Mouse (Mus musculus): ENCODE data around the gene Slc22a1. TPM values are rescaled to one million over a fixed set of nuclear protein-coding genes. Genes with fewer than 3 reads are reported as not detected.

The Slc22a1 gene
- polyA plus RNA-seq, 1 experiment from 2014 or later: 51.0 TPM

GRCm38 (mm10) chr17:12660572-12661260 lies 14.9 kb downstream of the Slc22a1 start:
- Histone ChIP-seq H3K27ac (no peak overlapping the region), H3K36me3 (no peaks in the 10 kb centered on the region), H3K27me3 (0 out of 2 replicates have a peak, but pooled peaks cover 4% of the 10 kb centered on the region), H3K4me1 (replicated peaks) (peaks cover 17% of the 10 kb centered on the region), H3K4me2 (no peak overlapping the region), H3K9ac (no peak overlapping the region), H3K9me3 (replicated peaks) (no peaks in the 10 kb centered on the region), H3K4me3 (no peak overlapping the region)
- WGBS: 64% methylated on average over 13 of the region's 13 CpGs
- ATAC-seq (replicated peaks; ENCODE audit: insufficient number of reproducible peaks, insufficient read depth, low FRiP score, low read depth): peak; percentile 4; the same call in 1 of the 2 replicates

- no peak overlapping the region for H3K4me2 ChIP-seq
- 0 out of 2 replicates have a peak, but pooled peaks cover 4% of the 10 kb centered on the region for H3K27me3 ChIP-seq
- H3K4me1 ChIP-seq (replicated peaks): peaks cover 14% of the 10 kb centered on the region
- 88% methylated on average over 10 of the region's 10 CpGs for WGBS
- no peak overlapping the region for H3K4me3 ChIP-seq
- H3K36me3 ChIP-seq: no peaks in the 10 kb centered on the region
- ATAC-seq (replicated peaks; ENCODE audit: insufficient number of reproducible peaks, insufficient read depth, low FRiP score, low read depth): no peak
- no peaks in the 10 kb centered on the region for H3K9me3 ChIP-seq (replicated peaks)
- no peak overlapping the region for H3K27ac ChIP-seq
- no peak overlapping the region for H3K9ac ChIP-seq
These were observed 16.4 kb downstream of the Slc22a1 start for GRCm38 (mm10) chr17:12659233-12659632.

GRCm38 (mm10) chr17:12658784-12659183 lies 16.8 kb downstream of the Slc22a1 start:
- H3K4me1 ChIP-seq (replicated peaks): peaks cover 10% of the 10 kb centered on the region
- H3K27me3 ChIP-seq: 0 out of 2 replicates have a peak, but pooled peaks cover 4% of the 10 kb centered on the region
- no peaks in the 10 kb centered on the region for H3K9me3 ChIP-seq (replicated peaks)
- H3K9ac ChIP-seq: no peak overlapping the region
- ATAC-seq (replicated peaks; ENCODE audit: insufficient number of reproducible peaks, insufficient read depth, low FRiP score, low read depth): no peak
- H3K4me3 ChIP-seq: no peak overlapping the region
- H3K27ac ChIP-seq: no peak overlapping the region
- no peaks in the 10 kb centered on the region for H3K36me3 ChIP-seq
- WGBS: 81% methylated on average over 7 of the region's 7 CpGs
- no peak overlapping the region for H3K4me2 ChIP-seq

- H3K27me3 ChIP-seq: no peaks in the 10 kb centered on the region
- H3K4me1 ChIP-seq (replicated peaks): peaks cover 18% of the 10 kb centered on the region
- ATAC-seq (replicated peaks; ENCODE audit: insufficient number of reproducible peaks, insufficient read depth, low FRiP score, low read depth): no peak
- 70% methylated on average over 7 of the region's 7 CpGs for WGBS
- H3K4me3 ChIP-seq: no peak overlapping the region
- H3K9me3 ChIP-seq (replicated peaks): no peaks in the 10 kb centered on the region
- H3K36me3 ChIP-seq: no peaks in the 10 kb centered on the region
- H3K4me2 ChIP-seq: no peak overlapping the region
- H3K27ac ChIP-seq: no peak overlapping the region
- no peak overlapping the region for H3K9ac ChIP-seq
These were observed 19.8 kb downstream of the Slc22a1 start for GRCm38 (mm10) chr17:12655826-12656225.

GRCm38 (mm10) chr17:12654061-12654460 lies 21.6 kb downstream of the Slc22a1 start:
- no peak overlapping the region for H3K9ac ChIP-seq
- no peak overlapping the region for H3K4me2 ChIP-seq
- no peaks in the 10 kb centered on the region for H3K9me3 ChIP-seq (replicated peaks)
- no peak overlapping the region for H3K27ac ChIP-seq
- ATAC-seq (replicated peaks; ENCODE audit: insufficient number of reproducible peaks, insufficient read depth, low FRiP score, low read depth): no peak
- 83% methylated on average over 3 of the region's 3 CpGs for WGBS
- H3K27me3 ChIP-seq: no peaks in the 10 kb centered on the region
- H3K4me1 ChIP-seq (replicated peaks): peaks cover 18% of the 10 kb centered on the region
- H3K36me3 ChIP-seq: no peaks in the 10 kb centered on the region
- H3K4me3 ChIP-seq: no peak overlapping the region

- 47% methylated on average over 11 of the region's 11 CpGs for WGBS
- H3K27me3 ChIP-seq: no peaks in the 10 kb centered on the region
- peaks cover 18% of the 10 kb centered on the region for H3K4me1 ChIP-seq (replicated peaks)
- no peak overlapping the region for H3K9ac ChIP-seq
- H3K4me2 ChIP-seq: no peak overlapping the region; the same call in 1 of the 2 replicates
- peak; percentile 73; the same call in 1 of the 2 replicates for ATAC-seq (replicated peaks; ENCODE audit: insufficient number of reproducible peaks, insufficient read depth, low FRiP score, low read depth)
- H3K4me3 ChIP-seq: no peak overlapping the region
- no peaks in the 10 kb centered on the region for H3K36me3 ChIP-seq
- peak overlapping the region; percentile 43 for H3K27ac ChIP-seq
- no peaks in the 10 kb centered on the region for H3K9me3 ChIP-seq (replicated peaks)
These were observed 23.0 kb downstream of the Slc22a1 start for GRCm38 (mm10) chr17:12652604-12653003.

GRCm38 (mm10) chr17:12645461-12645860 lies 30.2 kb downstream of the Slc22a1 start:
- Histone ChIP-seq H3K4me3 (no peak overlapping the region), H3K36me3 (no peaks in the 10 kb centered on the region), H3K27ac (no peak overlapping the region), H3K27me3 (no peaks in the 10 kb centered on the region), H3K4me2 (no peak overlapping the region), H3K4me1 (replicated peaks) (no peaks in the 10 kb centered on the region), H3K9me3 (replicated peaks) (no peaks in the 10 kb centered on the region), H3K9ac (no peak overlapping the region)
- ATAC-seq (replicated peaks; ENCODE audit: insufficient number of reproducible peaks, insufficient read depth, low FRiP score, low read depth): no peak
- WGBS: 91% methylated on average over 5 of the region's 5 CpGs

GRCm38 (mm10) chr17:12641087-12641486 lies 34.5 kb downstream of the Slc22a1 start:
- Histone ChIP-seq H3K27ac (no peak overlapping the region), H3K4me3 (no peak overlapping the region), H3K4me2 (no peak overlapping the region), H3K9ac (no peak overlapping the region), H3K27me3 (peaks cover 3% of the 10 kb centered on the region; the same call in 1 of the 2 replicates), H3K9me3 (replicated peaks) (no peaks in the 10 kb centered on the region), H3K4me1 (replicated peaks) (no peaks in the 10 kb centered on the region), H3K36me3 (no peaks in the 10 kb centered on the region)
- no peak for ATAC-seq (replicated peaks; ENCODE audit: insufficient number of reproducible peaks, insufficient read depth, low FRiP score, low read depth)
- 58% methylated on average over 4 of the region's 4 CpGs for WGBS

GRCm38 (mm10) chr17:12639585-12639984 lies 36.0 kb downstream of the Slc22a1 start:
- Histone ChIP-seq H3K36me3 (no peaks in the 10 kb centered on the region), H3K4me2 (no peak overlapping the region), H3K27ac (no peak overlapping the region), H3K27me3 (peaks cover 3% of the 10 kb centered on the region; the same call in 1 of the 2 replicates), H3K4me1 (replicated peaks) (no peaks in the 10 kb centered on the region; the same call in 1 of the 2 replicates), H3K9ac (no peak overlapping the region), H3K4me3 (no peak overlapping the region), H3K9me3 (replicated peaks) (no peaks in the 10 kb centered on the region)
- WGBS: 91% methylated on average over 3 of the region's 3 CpGs
- ATAC-seq (replicated peaks; ENCODE audit: insufficient number of reproducible peaks, insufficient read depth, low FRiP score, low read depth): no peak

- Histone ChIP-seq H3K27ac (no peak overlapping the region), H3K36me3 (no peaks in the 10 kb centered on the region), H3K4me3 (no peak overlapping the region), H3K9ac (no peak overlapping the region), H3K27me3 (peaks cover 3% of the 10 kb centered on the region; the same call in 1 of the 2 replicates), H3K9me3 (replicated peaks) (no peaks in the 10 kb centered on the region), H3K4me1 (replicated peaks) (peaks cover 16% of the 10 kb centered on the region), H3K4me2 (no peak overlapping the region)
- ATAC-seq (replicated peaks; ENCODE audit: insufficient number of reproducible peaks, insufficient read depth, low FRiP score, low read depth): no peak
- WGBS: 44% methylated on average over 4 of the region's 4 CpGs
These were observed 40.8 kb downstream of the Slc22a1 start for GRCm38 (mm10) chr17:12634814-12635213.

- peak; percentile 83 for ATAC-seq (replicated peaks; ENCODE audit: insufficient number of reproducible peaks, insufficient read depth, low FRiP score, low read depth)
- Histone ChIP-seq H3K9me3 (replicated peaks) (no peaks in the 10 kb centered on the region), H3K4me3 (no peak overlapping the region), H3K9ac (no peak overlapping the region), H3K27me3 (no peaks in the 10 kb centered on the region), H3K4me1 (replicated peaks) (peaks cover 16% of the 10 kb centered on the region), H3K4me2 (no peak overlapping the region), H3K27ac (peak overlapping the region; percentile 66), H3K36me3 (no peaks in the 10 kb centered on the region)
- 12% methylated on average over 7 of the region's 7 CpGs for WGBS
These were observed 43.6 kb downstream of the Slc22a1 start for GRCm38 (mm10) chr17:12631771-12632600.

Measured in heart, embryonic 15.5 days (tissue).